Mouse (Mus musculus) forebrain, embryonic 13.5 days (tissue): ENCODE results near the gene Tspyl2. TPM values are rescaled to one million over a fixed set of nuclear protein-coding genes. Genes with fewer than 3 reads are reported as not detected.
"Not testable (repeated sequence)": the region's sequence is repeated elsewhere in the genome, so short reads cannot be mapped to it uniquely, and the experiment has no call there.

Experiments used
- ATAC-seq: fragments of 200-750 bp; cut with Nextera tagmentation; 2 replicates; pipeline ENCODE4 v1.8.0; 2017
- H3K27ac ChIP-seq: fragments of 300-500 bp; sonication (generic); 2 replicates; pipeline ENCODE4 v1.5.1; 2015; ENCODE audit warnings: inconsistent platforms, mild to moderate bottlenecking, moderate library complexity
- H3K27me3 ChIP-seq: fragments of 300-500 bp; sonication (generic); 2 replicates; pipeline ENCODE4 v1.6.1; 2015; ENCODE audit warnings: mild to moderate bottlenecking, inconsistent platforms
- H3K36me3 ChIP-seq: fragments of 300-500 bp; sonication (generic); 2 replicates; pipeline ENCODE4 v1.6.1; 2015; ENCODE audit warnings: mild to moderate bottlenecking, inconsistent platforms; ENCODE audit not compliant: poor library complexity, severe bottlenecking
- H3K4me1 ChIP-seq: fragments of 300-500 bp; sonication (generic); 2 replicates; pipeline ENCODE4 v1.6.1; 2015; ENCODE audit warnings: inconsistent platforms
- H3K4me2 ChIP-seq: fragments of 300-500 bp; sonication (generic); 2 replicates; pipeline ENCODE4 v1.6.1; 2015; ENCODE audit warnings: inconsistent platforms, mild to moderate bottlenecking, moderate library complexity
- H3K4me3 ChIP-seq: fragments of 300-500 bp; sonication (generic); 2 replicates; pipeline ENCODE4 v1.5.1; 2015; ENCODE audit warnings: mild to moderate bottlenecking, inconsistent platforms
- H3K9ac ChIP-seq: fragments of 300-500 bp; sonication (generic); 2 replicates; pipeline ENCODE4 v1.6.1; 2015; ENCODE audit warnings: mild to moderate bottlenecking, inconsistent platforms
- H3K9me3 ChIP-seq: fragments of 300-500 bp; sonication (generic); replicated peaks from 2 replicates; pipeline ENCODE4 v1.6.1; 2016; ENCODE audit warnings: inconsistent platforms
- WGBS: fragments of 180-500 bp; shearing (Covaris S2); methylation state at CpG from one replicate; pipeline ENCODE4 v1.1.7; 2015; 5-methylcytosine and 5-hydroxymethylcytosine counted together
- polyA plus RNA-seq: library from polyadenylated mRNA; unstranded; fragments of >200 nt; fragmentation: Nextera tagmentation; extraction: Ambion mirVana; gene quantifications from 2 replicates; pipeline ENCODE4 v1.2.1, GENCODE M21; 2015

Gene Tspyl2
- polyA plus RNA-seq, 1 experiment from 2014 or later: 44.2 TPM

DNA sequence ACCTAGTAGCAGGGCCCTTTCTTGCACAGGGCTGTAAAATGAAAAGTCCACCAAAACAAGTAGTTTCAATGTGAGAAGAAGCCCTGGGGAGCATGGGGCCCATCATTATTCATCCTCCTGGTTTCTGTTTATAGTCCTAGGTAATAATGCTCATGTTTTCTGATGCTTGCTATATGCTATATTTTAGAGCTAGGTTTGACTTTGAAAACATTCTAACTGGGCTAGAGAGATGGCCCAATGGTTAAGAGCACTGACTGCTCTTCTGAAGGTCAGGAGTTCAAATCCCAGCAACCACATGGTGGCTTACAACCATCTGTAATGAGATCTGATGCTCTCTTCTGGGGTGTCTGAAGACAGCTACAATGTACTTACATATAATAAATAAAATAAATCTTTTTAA, 12.8 kb downstream of the Tspyl2 start:
- H3K27ac ChIP-seq, H3K4me2 ChIP-seq, H3K4me1 ChIP-seq, H3K36me3 ChIP-seq, H3K9ac ChIP-seq, H3K9me3 ChIP-seq, ATAC-seq, H3K4me3 ChIP-seq: not testable (repeated sequence)
- H3K27me3 ChIP-seq: peaks cover 29% of the 10 kb centered on the region

DNA sequence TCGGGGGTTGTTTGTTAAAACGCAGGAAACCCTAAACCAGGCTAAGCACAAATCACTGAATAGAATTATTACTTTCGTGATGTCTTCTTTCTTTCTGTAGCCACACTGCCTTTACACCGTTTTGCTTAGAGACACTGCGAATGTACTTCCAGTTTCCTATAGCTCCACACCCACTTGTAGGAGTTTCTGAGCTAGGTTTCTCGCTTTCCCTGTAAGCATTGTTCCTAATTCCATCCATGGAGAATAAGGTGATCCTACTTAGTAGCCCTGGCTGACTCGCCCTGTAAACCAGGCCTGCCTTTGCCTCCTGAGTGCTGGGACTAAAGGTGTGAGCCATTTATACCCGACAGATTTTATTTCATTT, 14.6 kb downstream of the Tspyl2 start:
- Histone ChIP-seq H3K9ac (no peak overlapping the region; the same call in 1 of the 2 replicates), H3K4me3 (peak overlapping the region; percentile 55), H3K27ac (no peak overlapping the region), H3K36me3 (no peaks in the 10 kb centered on the region), H3K27me3 (peaks cover 23% of the 10 kb centered on the region), H3K4me2 (peak overlapping the region; percentile 61), H3K4me1 (peaks cover 8% of the 10 kb centered on the region; the same call in 1 of the 2 replicates), H3K9me3 (no peaks in the 10 kb centered on the region)
- peak; percentile 19 for ATAC-seq
- 28% methylated on average over 8 of the region's 8 CpGs for WGBS

DNA sequence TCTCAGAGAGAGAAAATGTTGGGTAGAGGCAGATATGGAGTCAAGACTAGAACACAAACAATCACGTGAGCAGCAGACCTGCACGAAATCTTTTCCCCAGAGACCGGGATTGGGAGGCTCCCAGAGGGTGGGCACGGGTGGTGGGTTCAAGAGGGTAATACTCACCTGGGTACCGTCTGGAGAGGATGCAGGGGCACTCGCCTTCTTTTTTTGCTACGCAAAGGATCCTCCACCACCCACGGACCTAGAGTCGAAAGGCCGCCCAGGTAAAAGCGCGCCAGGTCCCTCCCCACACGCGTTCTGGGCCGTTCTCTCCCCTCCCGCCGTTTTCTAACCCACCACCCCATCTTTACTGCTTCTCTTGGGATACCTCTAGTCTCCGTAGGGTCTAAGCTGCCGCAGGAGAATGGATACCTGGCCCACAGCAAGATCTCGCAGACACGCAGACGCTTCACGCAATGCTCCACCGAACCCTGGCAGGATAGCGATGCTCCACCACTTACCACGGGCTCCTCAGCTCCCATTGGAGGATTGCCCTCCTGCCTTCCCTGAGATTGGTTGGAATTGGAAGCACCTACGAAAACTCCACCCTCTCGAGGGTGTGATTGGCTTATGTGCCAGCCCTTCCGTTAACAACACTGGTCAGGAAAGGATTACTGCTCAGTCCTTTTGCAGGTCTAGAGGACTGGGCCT, 15.1 kb downstream of the Tspyl2 start, which contains the start of gene Kantr:
TSS of gene Kantr (minus strand) at position 500 of the 693 bp plus-strand sequence.
- peaks cover 23% of the 10 kb centered on the region for H3K27me3 ChIP-seq
- 15% methylated on average over 28 of the region's 29 CpGs for WGBS
- ATAC-seq: peak; percentile 99

DNA sequence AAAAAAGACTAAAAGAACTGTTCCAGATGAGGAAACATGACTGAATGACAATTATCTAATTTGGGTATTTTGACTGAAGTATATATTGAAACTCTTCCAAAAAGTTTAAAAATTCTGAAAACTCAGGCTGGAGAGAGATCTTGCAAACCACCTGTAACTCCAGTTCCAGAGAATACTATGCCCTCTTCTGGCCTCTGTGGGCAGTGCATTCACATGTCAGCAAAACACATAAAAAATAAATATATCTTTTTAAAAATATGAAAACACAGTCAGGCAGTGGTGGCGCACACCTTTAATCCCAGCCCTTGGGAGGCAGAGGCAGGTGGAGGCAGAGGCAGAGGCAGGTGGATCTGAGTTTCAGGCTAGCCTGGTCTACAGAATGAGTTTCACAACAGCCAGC, 18.6 kb downstream of the Tspyl2 start:
- Histone ChIP-seq H3K27me3 (peaks cover 21% of the 10 kb centered on the region; the same call in 1 of the 2 replicates), H3K9me3 (no peaks in the 10 kb centered on the region)
- 100% methylated on average over 1 of the region's 1 CpGs for whole genome bisulfite sequencing

More for the DNA sequence above, 15.1 kb downstream of the Tspyl2 start, which contains the start of gene Kantr:
- H3K9ac ChIP-seq: peak within 1 kb of the TSS; percentile 71
- H3K4me3 ChIP-seq: peak within 1 kb of the TSS; percentile 55
- H3K9me3 ChIP-seq: no peaks in the 10 kb centered on the region
- H3K4me1 ChIP-seq: peaks cover 8% of the 10 kb centered on the region; the same call in 1 of the 2 replicates
- no peaks in the 10 kb centered on the region for H3K36me3 ChIP-seq
- no peak within 1 kb of the TSS for H3K27ac ChIP-seq
- H3K4me2 ChIP-seq: peak within 1 kb of the TSS; percentile 61

DNA sequence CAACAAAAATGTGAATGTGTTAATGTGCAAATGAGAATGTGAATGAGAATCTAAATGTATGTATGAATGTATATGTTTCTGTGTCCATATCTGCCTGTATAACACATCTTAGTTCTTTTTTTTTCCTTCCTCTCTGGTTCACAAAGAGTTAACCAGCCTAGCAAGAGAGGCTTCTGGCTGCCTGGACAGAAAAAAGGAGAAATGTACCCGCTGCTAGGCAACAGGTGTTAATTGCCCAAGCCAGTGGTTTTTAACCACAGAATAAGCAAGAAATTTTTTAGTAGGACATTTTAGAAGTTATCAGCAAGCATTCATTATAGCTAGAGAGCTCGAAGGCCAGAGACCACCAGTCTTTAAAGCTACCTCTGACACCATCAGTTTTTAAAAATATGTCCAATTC, 19.4 kb downstream of the Tspyl2 start:
- WGBS: 31% methylated on average over 2 of the region's 2 CpGs
- H3K9ac ChIP-seq: no peak overlapping the region
- peaks cover 19% of the 10 kb centered on the region; the same call in 1 of the 2 replicates for H3K27me3 ChIP-seq
- no peak overlapping the region for H3K4me2 ChIP-seq
- ATAC-seq: no peak
- no peak overlapping the region for H3K27ac ChIP-seq
- H3K9me3 ChIP-seq: no peaks in the 10 kb centered on the region
- H3K36me3 ChIP-seq: no peaks in the 10 kb centered on the region
- no peak overlapping the region for H3K4me3 ChIP-seq
- H3K4me1 ChIP-seq: peaks cover 8% of the 10 kb centered on the region; the same call in 1 of the 2 replicates

More for the DNA sequence above, 18.6 kb downstream of the Tspyl2 start:
- Histone ChIP-seq H3K9ac (no peak overlapping the region), H3K4me2 (no peak overlapping the region), H3K4me3 (no peak overlapping the region), H3K27ac (no peak overlapping the region), H3K4me1 (peaks cover 8% of the 10 kb centered on the region; the same call in 1 of the 2 replicates), H3K36me3 (no peaks in the 10 kb centered on the region)
- no peak for ATAC-seq

DNA sequence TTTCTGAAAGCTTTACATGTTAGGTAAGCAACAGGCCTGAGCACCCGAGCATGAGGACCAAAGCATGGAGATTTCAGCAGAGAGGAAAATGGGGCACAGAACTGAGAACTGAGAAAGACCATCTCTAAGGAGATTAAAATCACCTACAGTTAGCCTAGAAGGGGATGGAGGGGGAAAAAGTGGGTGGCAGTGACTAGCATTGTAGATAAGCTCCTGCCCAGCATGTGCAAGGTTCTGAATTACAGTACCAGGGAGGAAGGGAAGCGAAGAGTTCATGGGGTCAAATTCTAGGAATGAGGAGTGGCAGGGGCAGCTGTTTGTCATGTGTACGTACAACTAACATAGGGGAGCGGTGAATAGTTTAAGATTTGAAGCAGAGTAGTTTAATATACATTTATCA, 21.7 kb downstream of the Tspyl2 start:
- Histone ChIP-seq H3K27ac (no peak overlapping the region), H3K9me3 (no peaks in the 10 kb centered on the region), H3K4me1 (no peaks in the 10 kb centered on the region), H3K27me3 (peaks cover 13% of the 10 kb centered on the region; the same call in 1 of the 2 replicates), H3K4me3 (no peak overlapping the region), H3K36me3 (no peaks in the 10 kb centered on the region), H3K9ac (no peak overlapping the region), H3K4me2 (no peak overlapping the region)
- WGBS: 87% methylated on average over 4 of the region's 4 CpGs
- no peak for ATAC-seq

DNA sequence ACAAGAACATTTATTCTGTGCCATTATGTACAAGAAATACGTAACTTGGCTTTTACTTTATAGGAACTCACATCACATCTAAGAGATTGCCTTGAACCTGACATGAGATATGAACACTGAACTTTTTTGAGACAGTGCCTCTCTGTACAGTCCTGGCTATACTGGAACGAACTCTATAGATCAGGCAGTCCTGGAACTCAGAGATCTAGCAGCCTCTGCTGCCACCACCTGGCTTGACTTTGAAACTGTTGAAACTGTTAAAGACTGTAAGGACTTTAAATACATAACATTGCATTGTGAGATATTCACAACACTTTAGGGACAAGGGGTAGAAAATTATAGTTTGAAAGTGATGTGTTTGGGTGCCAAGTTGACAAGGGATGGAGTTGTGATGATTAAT, 34.3 kb downstream of the Tspyl2 start:
- Histone ChIP-seq H3K36me3 (no peaks in the 10 kb centered on the region), H3K27ac (no peak overlapping the region), H3K9me3 (no peaks in the 10 kb centered on the region), H3K4me2 (no peak overlapping the region), H3K4me1 (no peaks in the 10 kb centered on the region), H3K9ac (no peak overlapping the region), H3K4me3 (no peak overlapping the region), H3K27me3 (peaks cover 11% of the 10 kb centered on the region)
- 0 out of 2 replicates have a peak, but pooled peaks have one; percentile 38 for ATAC-seq
- 72% methylated on average over 2 of the region's 2 CpGs for WGBS

DNA sequence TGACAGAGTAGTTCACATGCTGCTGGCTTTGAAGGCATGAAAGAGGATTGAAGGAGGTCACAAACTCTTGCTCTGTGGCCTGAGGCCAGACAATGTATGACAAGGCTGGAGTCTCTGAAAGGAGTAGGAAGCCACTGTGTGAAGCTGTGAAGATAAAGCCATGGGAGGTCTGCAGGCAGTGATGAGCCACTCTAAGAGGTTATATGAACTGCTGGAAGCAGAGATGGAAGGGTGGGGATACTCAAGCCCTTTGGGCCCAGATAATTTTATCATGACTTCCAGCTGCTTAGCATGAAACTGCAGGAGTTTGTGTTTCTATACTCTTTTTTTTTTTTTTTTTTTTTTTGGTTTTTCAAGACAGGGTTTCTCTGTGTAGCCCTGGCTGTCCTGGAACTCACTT, 34.9 kb downstream of the Tspyl2 start:
- Histone ChIP-seq H3K27ac (no peak overlapping the region), H3K9ac (no peak overlapping the region), H3K36me3 (no peaks in the 10 kb centered on the region), H3K4me2 (no peak overlapping the region), H3K9me3 (no peaks in the 10 kb centered on the region), H3K27me3 (peaks cover 11% of the 10 kb centered on the region), H3K4me1 (no peaks in the 10 kb centered on the region), H3K4me3 (no peak overlapping the region)
- no peak for ATAC-seq

DNA sequence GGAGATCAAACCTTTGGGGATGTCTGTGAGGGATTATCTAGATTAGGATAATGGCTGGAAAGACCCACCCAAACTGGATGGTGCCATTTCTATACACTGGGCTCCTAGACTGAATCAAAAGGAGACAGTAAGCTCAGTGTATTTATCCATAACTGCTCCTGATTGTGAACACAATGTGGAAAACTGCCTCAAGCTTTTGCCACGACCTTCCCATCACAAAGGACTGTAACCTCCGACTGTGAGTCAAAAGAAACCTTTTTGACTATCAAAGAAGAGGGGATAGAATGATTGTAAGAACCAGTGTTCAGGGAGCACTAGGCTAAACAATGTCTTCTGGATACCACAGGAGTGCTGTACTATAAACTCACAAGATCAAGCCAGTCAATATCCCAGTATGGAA, 36.0 kb downstream of the Tspyl2 start:
- Histone ChIP-seq H3K27me3 (peaks cover 15% of the 10 kb centered on the region), H3K9ac (no peak overlapping the region), H3K36me3 (no peaks in the 10 kb centered on the region), H3K27ac (no peak overlapping the region), H3K4me3 (no peak overlapping the region), H3K9me3 (no peaks in the 10 kb centered on the region), H3K4me2 (no peak overlapping the region), H3K4me1 (no peaks in the 10 kb centered on the region)
- ATAC-seq: no peak
- 66% methylated on average over 2 of the region's 2 CpGs for WGBS

DNA sequence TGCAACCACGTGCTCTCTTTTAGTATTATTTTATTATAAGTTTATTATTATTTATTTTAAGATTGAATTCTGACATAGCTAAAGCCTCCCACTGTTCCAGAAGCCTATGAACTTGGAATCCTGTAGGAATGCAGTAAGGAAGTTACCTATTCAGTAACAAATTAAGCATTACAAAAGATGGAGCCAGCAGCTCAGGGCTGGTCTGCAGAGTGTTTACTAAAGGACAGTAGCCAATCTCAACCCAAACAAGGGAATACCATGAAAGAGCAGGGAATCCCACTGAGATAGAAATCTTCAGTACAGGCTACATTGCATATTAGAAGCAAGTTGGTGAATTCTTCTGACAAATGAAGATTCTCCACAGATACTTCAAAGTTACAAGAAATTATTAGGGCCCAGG, 55.2 kb downstream of the Tspyl2 start:
- not testable (repeated sequence) for H3K9me3 ChIP-seq, ATAC-seq, H3K27ac ChIP-seq, H3K4me3 ChIP-seq, H3K36me3 ChIP-seq, H3K4me1 ChIP-seq, H3K4me2 ChIP-seq, H3K9ac ChIP-seq, H3K27me3 ChIP-seq
- WGBS: 62% methylated on average over 1 of the region's 1 CpGs
